Mouse (Mus musculus): ENCODE data around the gene Rgs6.

The Rgs6 gene

DNA sequence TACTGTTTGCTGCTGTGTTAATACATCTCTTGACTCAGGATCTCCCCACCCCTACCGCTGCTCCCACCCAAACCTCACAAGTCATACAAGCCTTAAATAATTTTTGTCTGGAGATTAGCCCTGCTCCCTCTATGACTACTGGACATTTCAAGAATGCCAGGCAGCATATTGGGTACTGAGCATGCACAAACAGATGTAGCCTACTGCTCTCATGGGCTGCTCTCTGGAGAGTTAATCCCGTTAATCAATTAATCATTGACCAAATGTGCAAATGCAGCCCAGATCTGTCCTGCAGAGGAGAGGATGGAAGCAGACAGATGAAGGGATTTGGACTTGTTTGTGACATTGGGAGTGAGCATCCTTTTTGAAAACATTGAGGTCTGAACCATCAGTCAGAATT lies at the start of gene Rgs6:
Gene Rgs6 (plus strand): TSS at position 276 of the 400 bp plus-strand sequence.
- DNase-seq (ENCODE audit: low spot score in 2 of 2), result no peak

DNA sequence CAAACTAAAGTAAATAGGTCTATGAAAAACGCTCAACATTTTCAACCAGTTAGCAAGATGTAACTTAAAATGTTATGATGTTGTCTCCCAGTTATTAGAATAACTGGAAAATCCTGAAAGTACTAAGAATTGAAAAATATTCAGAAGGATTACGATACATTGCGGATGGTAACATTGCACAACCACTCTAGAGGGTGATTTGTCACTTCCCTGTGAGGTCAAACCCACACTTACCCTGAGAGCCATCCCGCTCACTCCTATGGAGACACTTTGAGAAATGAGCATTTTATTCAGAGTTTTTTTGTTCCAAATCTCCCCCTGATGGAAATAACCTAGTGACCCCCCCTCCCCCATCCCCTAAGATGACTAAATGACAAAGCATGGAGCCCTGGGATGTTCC lies 41.0 kb upstream of the Rgs6 start:
- no peak for DNase-seq (ENCODE audit: low spot score in 2 of 2)

DNA sequence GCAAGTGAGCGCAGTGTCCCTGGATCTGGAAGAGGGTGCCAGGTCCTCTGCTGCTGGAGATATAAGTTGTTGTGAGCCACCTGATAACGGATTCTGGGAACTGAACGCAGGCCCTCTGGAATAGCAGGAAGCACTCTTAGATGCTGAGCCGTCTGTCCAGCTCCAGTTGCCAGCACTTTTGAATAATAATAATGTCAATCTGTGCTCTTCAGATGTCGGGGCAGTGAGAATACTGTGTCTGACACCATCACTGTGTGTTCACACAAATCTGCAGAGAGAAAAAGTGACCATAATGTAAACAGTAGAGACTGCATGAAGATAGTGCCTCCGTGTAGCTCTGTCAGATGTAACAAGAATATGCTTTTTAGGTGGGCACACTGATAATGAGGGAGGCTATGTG lies 38.9 kb upstream of the Rgs6 start:
- DNase-seq (ENCODE audit: low spot score in 2 of 2), result no peak

DNA sequence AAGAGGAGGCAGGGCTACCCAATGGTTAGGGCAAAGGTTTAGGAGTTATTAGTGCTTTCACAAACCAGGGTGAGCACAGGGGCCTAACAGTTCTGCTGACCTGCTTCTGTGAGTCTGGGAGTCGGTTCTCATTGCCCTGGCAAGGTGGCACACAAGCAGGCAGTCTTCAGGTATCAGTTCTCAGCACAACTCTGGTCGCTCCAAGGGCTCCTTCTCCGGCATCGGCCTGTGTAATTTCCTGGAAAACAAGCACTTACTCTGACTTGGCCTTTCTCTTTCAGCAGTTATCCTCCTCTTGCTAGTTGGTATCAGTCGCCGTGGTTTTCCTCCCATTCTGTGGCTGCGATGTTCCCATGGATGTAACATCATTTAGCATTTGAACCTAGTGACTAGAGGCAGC lies 38.0 kb upstream of the Rgs6 start:
- no peak for DNase-seq (ENCODE audit: low spot score in 2 of 2)

DNA sequence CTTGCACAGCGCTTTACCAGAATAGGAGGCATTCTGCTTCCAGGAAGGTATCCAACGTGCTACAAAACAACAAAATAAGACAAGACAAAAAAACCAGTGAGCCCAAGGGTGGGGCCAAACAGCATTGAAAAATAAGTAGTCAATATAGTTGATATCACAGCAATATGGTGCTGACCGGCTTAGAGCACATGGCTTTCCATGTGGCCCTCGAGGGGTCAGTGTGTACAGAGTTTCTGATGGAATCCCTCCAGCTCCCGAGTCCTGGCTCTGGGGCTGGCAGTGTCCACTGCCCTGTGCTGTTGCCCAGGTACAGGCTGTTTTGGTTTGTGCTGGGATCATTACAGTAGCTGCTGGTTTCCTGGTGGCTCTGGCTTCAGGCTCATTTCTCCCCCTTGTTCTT lies 35.7 kb upstream of the Rgs6 start:
- DNase-seq (ENCODE audit: low spot score in 2 of 2), result no peak

DNA sequence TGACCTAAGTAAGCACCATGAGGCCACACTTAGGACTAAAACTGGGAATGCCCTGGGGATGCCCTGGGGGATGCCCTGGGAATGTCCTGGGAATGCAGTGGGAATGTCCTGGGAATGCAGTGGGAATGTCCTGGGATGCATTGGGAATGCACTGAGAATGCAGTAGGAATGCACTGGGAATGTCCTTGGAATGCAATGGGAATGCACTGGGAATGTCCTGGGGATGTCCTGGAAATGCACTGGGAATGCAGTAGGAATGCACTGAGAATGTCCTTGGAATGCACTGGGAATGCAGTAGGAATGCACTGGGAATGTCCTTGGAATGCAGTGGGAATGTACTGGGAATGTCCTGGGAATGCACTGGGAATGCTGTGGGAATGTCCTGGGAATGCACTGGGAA lies 25.2 kb upstream of the Rgs6 start:
- no peak for DNase-seq (ENCODE audit: low spot score in 2 of 2)

DNA sequence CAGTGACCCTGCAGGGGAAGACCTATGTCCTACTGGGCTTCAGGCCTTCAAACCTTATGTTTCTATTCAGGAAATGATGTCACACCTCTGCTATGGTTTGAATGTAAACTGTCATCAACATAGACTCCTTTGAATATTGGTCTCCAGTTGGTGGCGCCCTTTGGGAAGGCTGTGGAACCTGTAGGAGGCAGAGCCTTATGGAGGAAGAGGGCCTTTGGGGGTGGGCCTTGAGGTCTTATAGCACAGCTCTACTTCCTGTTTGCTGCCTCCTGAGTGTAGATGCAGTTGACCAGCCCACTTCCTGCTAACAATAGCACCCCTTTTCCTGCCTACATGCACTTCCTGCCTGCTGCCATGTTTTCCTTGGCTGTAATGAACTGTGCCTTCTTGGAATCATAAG lies 19.7 kb upstream of the Rgs6 start:
- no peak for DNase-seq (ENCODE audit: low spot score in 2 of 2)

DNA sequence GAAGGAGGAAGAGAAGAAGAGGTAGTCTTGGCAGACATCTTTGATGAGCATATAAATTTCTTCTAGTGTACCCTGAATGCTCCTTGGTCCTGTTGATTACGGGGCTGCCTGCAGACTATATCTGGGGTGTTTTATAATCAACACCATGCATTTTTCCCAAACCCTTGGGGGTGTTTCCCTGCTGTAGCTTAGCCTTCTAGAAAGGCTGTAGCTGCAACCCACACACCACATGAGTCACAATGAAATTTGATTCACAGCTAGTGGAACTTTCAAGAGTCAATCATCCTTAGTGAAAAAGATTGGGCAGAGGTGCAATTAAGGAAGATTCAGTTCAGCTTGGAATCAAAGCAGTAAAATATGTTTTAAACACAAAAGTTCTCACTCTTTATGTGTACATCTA lies 15.4 kb upstream of the Rgs6 start:
- no peak for DNase-seq (ENCODE audit: low spot score in 2 of 2)

DNA sequence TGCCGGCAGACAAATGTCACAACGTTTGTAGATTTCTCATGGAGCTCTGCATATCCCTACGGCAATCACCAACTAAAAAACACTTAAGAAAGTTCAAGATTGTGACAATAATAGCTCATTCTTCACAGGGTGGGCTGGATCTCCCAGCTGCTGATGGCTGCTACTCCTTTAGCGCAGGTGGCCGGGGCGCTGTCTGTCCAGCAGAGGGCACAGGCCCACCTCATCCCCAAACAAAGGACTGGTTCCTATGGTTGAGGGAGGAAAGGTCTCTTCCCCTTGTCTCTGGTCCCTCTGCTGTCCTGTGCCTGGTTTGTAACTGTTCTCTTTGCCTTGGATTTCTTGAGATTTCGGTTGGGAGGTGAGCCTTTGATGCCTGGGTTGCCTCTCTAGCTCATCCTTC lies 1.5 kb upstream of the Rgs6 start:
- DNase-seq (ENCODE audit: low spot score in 2 of 2), result no peak

DNA sequence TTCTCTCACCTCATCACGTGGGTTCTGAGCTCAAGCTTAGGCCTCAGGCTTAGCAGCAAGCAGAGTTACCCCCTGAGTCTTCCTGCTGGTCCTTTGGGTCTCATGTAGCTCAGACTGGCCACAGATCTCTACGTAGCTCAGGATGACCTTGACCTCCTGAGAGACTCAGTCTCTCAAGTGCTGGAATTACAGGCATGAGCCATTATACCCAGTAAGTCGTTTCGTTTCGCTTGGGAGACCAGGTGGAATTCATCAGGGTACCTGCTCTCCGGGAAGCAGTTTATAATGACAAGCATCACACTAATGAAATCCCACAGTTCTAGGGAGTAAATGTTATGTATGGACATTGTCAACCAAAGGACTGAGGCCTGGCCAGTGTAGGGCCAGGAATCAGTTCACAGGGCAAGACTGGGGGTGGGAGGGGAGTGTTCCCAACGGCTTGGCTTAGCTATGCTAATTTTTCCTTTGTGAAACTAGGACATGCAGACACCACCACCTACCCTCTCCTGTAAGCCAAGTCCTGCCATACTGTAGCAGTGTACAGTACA lies 670 bp upstream of the Rgs6 start:
- no peak for DNase-seq (ENCODE audit: low spot score in 2 of 2)

DNA sequence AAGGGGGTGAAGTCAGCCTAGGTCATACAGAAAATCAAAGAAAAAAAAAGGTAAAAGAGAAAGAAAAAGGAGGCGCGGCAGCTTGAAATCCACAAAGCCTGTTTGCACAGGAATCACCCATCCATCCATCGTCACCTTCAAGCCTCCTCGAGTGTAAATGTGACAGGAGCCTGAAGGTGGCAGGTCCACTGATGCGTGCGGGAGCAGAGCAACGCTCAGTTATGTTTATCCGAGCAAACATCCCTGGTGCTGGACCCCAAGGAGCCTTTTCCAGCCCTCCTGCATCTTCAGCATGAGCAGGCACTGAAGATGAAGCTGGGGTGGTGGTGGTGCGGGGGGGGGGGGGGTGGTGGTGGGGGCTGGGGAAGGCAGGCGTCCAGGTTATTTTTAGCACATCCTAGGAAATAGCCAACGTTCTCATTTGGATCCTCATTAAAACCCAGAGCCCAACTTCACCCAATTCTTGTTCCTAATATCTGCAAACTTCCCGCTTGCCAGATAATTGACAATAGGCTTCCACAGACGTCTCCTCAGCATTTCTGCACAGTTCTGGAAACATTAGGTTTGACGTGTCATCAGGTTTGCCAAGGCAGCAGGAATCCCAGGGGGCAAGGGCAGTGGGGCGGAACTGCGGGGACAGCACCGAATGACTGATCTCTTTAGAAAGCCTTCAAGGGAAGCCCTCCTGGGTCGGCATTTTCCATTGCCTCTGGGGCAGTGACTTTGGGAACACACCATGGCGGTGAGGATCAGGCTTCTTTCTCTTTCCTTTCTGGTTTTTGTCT lies 946 bp downstream of the Rgs6 start:
- DNase-seq (ENCODE audit: low spot score in 2 of 2), result no peak

DNA sequence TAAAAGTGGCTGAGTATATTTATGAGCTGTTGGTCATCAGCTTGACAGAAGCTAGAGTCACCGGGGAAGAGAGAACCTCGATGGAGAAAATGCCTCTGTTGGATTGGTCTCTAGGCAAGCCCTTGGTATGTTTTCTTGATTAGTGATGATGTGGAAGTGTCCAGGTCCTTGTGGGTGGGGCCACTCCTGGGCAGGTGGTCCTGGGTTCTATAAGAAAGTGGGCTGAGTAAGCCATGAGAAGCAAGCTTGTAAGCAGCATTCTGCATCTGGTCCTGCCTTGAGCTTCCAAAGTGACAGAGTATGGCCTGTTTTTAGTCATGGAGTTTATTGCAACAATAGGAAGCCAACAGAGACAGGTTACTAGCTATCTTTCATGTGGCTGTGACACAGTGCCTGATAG lies 10.9 kb downstream of the Rgs6 start:
- DNase-seq (ENCODE audit: low spot score in 2 of 2), result no peak

DNA sequence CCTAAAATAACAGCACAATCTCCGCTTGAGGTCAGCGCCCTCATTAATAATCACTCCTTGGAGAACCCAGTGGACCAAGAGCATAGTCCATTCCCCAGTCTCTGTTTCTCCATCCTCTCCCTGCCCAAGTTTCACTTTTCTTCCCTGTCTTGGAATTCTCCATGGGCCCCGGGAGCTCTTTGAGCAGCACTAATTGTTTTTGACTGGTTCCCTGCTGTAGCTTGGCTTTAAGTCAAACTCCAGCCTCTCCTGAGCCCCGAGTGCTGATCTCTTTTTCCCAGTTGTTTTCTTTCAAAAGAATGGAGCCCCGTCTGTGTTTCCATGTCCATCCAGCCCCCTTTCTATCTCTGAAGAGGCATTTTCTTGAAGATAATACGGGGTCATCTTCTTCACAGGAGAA lies 12.3 kb downstream of the Rgs6 start:
- DNase-seq (ENCODE audit: low spot score in 2 of 2), result no peak

DNA sequence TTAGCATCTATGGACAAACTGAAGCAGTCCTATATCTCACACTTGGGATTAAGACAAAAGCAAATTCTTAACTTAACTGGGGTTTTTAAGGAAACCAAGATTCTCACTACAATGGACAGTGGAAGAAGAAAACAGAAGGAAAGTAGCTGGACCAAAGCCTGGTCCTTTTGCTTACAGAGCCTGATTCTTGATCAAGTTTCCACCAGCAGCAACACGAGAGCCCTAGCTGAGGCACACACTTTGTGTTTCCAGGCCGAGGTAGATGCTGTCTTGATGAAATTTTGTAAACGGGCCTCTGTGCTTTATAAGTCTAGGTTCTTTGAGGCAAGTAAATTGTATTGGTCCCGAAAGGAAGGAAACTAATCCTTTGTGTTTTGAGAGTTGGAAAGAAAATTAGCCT lies 14.7 kb downstream of the Rgs6 start:
- DNase-seq (ENCODE audit: low spot score in 2 of 2), result no peak

DNA sequence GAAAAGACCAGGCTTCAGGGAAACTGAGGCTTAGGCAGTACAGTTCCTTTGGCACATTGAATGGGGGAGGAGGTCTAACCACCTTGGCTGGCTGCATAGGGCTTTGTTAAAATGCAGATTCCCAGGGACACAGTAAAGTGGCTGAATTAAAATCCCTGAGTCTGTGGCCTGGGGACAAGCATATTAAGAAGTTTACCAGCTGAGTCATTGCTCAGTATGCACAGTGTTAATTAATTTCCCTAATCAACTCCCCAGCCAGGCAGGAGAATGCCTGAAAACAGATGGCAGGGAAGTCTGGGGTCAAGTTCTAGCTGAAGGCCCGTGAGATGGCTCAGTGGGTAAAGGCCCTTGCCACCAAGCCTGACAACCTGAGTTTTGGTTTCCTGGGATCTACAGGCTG lies 15.2 kb downstream of the Rgs6 start:
- no peak for DNase-seq (ENCODE audit: low spot score in 2 of 2)

DNA sequence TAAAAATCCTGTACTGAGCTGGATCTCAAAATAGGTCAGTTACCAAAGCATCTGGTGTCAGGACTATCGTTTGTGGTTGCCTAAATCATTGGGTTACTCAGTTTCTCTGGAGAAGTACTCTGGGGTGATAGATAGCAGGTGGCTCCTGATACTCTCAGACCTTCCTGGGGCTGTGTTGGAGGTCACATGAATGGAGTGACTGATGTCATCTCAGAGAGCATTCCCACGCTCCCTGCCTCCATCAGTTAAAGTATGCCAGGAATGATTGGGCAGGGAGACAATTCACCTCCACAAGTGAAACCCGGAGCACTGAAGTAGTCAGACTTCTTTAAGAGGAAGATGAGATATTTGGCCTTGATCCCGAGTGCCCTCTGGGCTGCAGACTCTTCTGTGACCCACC lies 15.9 kb downstream of the Rgs6 start:
- no peak for DNase-seq (ENCODE audit: low spot score in 2 of 2)

DNA sequence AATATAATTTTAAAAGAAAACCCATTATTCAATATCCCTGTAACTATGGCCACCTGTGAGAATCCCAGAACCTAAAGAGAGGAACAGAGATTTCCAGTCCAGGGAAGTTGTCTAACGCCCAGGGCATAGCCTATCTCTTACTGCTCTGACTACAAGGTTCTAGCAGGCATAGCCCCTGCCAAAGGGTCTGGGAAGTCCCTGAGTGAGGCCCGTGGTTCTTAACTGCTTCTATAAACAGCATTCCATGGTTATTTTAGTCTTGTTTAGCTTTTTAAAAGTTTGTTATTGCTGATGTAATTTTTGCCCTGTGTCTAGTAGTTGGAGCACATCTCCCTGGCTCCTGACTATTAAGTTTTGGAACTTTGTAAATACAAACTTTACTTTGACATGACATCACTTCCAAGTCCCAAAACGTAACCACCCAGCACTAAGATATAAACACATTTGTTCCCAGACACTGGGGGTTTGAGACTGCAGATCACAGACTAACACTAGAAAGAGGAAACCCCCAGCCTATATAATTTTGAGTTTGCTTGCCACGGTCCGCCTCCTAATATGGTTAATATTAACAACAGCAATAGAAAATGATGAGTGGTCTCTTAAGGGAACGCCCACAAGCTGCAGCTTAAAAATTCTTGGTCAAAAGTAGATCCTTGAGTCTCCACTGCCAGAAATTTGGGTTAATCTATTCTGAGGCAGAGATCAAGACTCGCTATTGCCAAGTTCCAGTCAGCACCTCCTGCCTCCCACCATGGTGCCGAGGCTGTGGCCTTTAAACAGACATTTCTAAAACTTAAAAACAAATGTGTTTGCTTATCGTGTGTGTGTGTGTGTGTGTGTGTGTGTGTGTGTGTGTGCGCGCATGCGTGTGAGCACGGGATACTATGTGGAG lies 24.9 kb downstream of the Rgs6 start:
- no peak for DNase-seq (ENCODE audit: low spot score in 2 of 2)

DNA sequence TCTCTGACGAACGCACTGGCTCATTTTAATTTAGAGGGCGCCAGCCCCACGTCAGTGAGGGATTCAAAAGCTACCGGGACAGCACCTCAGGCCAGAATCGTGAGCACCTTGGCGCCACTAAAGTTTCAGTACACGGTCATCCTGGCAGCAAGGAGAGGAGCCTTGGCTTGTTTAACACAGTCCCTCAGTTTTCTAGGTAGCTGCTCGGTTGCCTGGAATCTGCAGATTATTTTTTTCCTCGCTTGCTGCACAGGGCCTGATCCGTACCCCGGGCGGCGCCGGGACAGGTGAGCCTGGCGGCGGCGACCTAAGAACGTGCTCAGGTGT lies 28.4 kb downstream of the Rgs6 start:
- DNase-seq (ENCODE audit: low spot score in 2 of 2), result no peak

DNA sequence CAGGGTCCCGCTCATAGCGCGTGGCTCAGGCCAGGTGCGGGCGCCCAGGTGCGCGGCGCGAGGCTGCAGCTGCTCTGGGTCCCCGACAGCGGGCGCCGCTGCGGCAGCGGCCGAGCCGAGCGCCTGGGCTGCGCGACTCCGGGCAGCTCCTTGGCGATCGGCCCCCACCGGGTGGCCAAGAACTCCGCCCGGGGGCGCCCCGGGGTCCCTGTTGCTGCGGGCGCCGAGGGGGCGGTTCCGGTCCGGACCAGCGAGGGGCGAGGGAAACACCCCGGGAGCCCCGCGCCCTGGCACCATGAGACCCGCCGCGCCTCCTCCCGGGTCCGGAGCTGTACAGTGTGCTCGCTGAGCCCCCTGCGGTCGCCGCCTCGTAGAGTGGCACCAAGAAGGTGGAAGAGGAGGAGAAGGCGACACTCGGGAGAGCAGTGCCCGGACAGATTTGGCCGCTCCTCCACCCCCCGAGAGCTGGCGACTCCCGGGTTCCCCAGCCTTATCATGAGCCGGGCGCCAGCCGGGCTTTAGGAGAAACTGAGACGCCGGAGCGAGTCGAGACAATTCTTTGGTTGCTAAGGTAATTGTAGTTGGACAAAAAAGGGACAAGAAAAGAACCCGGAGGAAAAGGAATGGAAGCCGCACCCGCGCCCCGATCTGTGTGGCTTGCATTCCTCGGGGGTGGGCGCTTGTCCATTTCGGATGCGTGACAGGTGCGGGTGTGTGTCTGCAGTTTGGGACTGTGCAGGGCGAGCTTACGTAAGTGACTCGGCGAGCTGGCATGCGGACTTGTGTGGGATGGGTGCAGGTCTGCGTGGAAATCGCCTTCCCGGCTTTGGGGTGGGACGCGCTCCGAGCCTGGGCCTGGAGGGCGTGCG lies 29.0 kb downstream of the Rgs6 start:
- DNase-seq (ENCODE audit: low spot score in 2 of 2), result peak in 1 of 2 experiments; percentile 61

DNA sequence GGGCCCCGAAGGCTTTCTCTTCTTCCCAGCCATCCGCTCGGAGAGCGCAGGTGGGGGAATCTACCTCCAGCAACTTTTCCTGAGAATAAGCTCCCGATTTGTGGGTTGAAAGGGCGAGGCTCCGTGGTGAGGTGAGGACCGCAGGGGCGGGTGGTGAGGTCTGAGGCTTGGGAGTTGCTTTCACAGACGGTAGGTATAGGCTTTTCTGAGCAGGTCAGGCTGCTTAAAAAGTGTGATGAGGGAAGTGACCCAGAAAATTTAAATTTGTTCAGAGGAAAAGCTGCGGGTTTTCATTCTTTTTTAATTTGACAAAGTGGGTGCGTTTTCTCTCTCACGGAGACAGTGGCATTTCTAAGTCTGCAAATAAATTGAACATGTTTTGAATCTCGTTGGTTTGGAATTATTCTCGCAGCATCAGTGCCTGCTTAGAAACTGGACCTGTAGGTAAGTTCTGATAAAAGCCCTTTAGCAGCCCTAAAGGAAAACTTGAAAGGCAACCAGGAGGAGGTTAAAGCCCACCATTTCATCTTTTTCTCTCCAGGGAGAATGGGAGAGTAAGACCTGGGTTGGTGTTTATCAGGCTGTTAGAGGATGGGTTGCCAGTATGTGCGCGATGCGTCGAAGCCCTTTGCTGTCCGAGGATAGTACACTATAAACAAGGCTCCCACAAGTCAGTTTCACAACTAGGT lies 29.7 kb downstream of the Rgs6 start:
- DNase-seq (ENCODE audit: low spot score in 2 of 2), result no peak

DNA sequence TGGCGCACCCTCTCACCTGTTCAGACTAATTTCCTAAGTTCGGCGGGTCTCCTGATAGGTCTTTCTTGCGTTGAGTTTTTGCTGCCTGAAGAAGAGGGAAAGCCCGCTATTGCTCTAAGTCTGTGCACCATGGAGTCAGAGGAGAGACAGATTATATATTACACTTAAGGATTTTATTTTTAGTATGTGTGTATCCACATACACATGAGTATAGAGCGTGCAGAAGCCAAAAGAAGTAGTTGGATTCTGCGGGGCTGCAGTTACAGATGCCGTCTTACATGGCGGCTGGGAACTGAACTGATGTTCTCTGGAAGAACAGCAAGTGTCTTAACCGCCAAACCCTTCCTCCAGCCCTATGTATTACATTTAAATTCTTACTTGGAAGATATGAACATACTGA lies 52.3 kb downstream of the Rgs6 start:
- DNase-seq (ENCODE audit: low spot score in 2 of 2), result no peak

DNA sequence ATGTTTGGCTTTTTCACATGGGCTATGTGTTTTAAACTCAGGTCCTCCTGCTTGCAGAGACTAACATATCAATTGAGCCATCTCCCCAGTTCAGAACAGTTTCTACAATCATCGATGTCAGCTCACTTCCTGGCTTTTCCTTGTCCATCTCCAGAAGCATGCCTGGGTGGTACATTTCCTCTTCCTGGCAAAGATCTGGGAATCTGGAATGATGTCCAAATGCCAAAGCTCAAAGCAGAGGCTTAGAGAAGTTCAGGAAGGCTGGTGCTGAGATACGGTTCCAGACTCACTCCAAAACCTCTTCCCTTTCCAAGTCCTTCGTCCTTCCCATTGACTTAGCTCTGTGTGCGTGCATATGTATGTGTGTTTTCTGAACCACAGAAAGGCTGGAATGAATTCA lies 59.8 kb downstream of the Rgs6 start:
- DNase-seq (ENCODE audit: low spot score in 2 of 2), result no peak
